Mouse (Mus musculus) retina, adult 2 months (tissue): ENCODE measurements around the gene Ocm.

ENCODE experiments used
- DNase-seq: peaks from one replicate; pipeline ENCODE4 v3.0.0-alpha.2; 2012; ENCODE audit warnings: low read depth, low spot score

The Ocm gene

GRCm38 (mm10) chr5:144002461-144003192 lies 23.8 kb downstream of the Ocm start:
- DNase-seq = no peak

- no peak for DNase-seq
Measured at GRCm38 (mm10) chr5:143999409-143999808, 27.1 kb downstream of the Ocm start.

- DNase-seq = no peak
Measured at GRCm38 (mm10) chr5:143994632-143995365, 31.7 kb downstream of the Ocm start.

GRCm38 (mm10) chr5:143993849-143994248 lies 32.6 kb downstream of the Ocm start:
- DNase-seq = no peak

- DNase-seq = no peak
Measured at GRCm38 (mm10) chr5:143993260-143993659, 33.2 kb downstream of the Ocm start.

GRCm38 (mm10) chr5:143992661-143993060 lies 33.8 kb downstream of the Ocm start:
- no peak for DNase-seq

- DNase-seq = no peak
Measured at GRCm38 (mm10) chr5:143990086-143990485, 36.4 kb downstream of the Ocm start.

- DNase-seq = no peak
Measured at GRCm38 (mm10) chr5:143989046-143989445, 37.4 kb downstream of the Ocm start.

GRCm38 (mm10) chr5:143987596-143987995 lies 38.9 kb downstream of the Ocm start:
- no peak for DNase-seq

- DNase-seq = no peak
Measured at GRCm38 (mm10) chr5:143985381-143985780, 41.1 kb downstream of the Ocm start.

GRCm38 (mm10) chr5:143982361-143982760 lies 44.1 kb downstream of the Ocm start:
- no peak for DNase-seq

GRCm38 (mm10) chr5:143980858-143981257 lies 45.6 kb downstream of the Ocm start:
- DNase-seq = peak; percentile 42

GRCm38 (mm10) chr5:143976726-143977431 lies 49.6 kb downstream of the Ocm start:
- DNase-seq = no peak

- no peak for DNase-seq
Measured at GRCm38 (mm10) chr5:143976232-143976631, 50.2 kb downstream of the Ocm start.

- DNase-seq = no peak
Measured at GRCm38 (mm10) chr5:143975631-143975933, 50.9 kb downstream of the Ocm start.

GRCm38 (mm10) chr5:143974931-143975630 lies 51.4 kb downstream of the Ocm start:
- DNase-seq = peak; percentile 41

- DNase-seq = no peak
Measured at GRCm38 (mm10) chr5:143972628-143973027, 53.8 kb downstream of the Ocm start.
